Mouse (Mus musculus) intestine, postnatal 0 days (tissue): Measurements from ENCODE around the gene Lta. TPM values are rescaled to one million over a fixed set of nuclear protein-coding genes. Genes with fewer than 3 reads are reported as not detected.

Experiments
- ATAC-seq: fragments of 200-750 bp; cut with Nextera tagmentation; 2 replicates; pipeline ENCODE4 v1.8.0; 2017; ENCODE audit warnings: mild to moderate bottlenecking, moderate TSS enrichment, moderate library complexity
- H3K27ac ChIP-seq: fragments of 300-500 bp; sonication (generic); 2 replicates; pipeline ENCODE4 v1.5.1; 2014; ENCODE audit warnings: mild to moderate bottlenecking, low read depth, low read length, moderate library complexity
- H3K27me3 ChIP-seq: fragments of 300-500 bp; sonication (generic); replicated peaks from 2 replicates; pipeline ENCODE4 v1.6.1; 2014; ENCODE audit warnings: low read length, mixed read lengths; ENCODE audit not compliant: control insufficient read depth, insufficient read depth
- H3K36me3 ChIP-seq: fragments of 300-500 bp; sonication (generic); 2 replicates; pipeline ENCODE4 v1.6.1; 2014; ENCODE audit warnings: mild to moderate bottlenecking, moderate library complexity; ENCODE audit not compliant: control insufficient read depth, insufficient read depth
- H3K4me1 ChIP-seq: fragments of 300-500 bp; sonication (generic); replicated peaks from 2 replicates; pipeline ENCODE4 v1.6.1; 2014; ENCODE audit warnings: antibody characterized with exemption, low read length, mixed read lengths; ENCODE audit not compliant: control insufficient read depth, insufficient read depth
- H3K4me2 ChIP-seq: fragments of 300-500 bp; sonication (generic); replicated peaks from 2 replicates; pipeline ENCODE4 v1.6.1; 2014; ENCODE audit warnings: low read depth, mild to moderate bottlenecking, moderate library complexity
- H3K4me3 ChIP-seq: fragments of 300-500 bp; sonication (generic); 2 replicates; pipeline ENCODE4 v1.5.1; 2014; ENCODE audit warnings: low read depth, low read length
- H3K9ac ChIP-seq: fragments of 300-500 bp; sonication (generic); 2 replicates; pipeline ENCODE4 v1.6.1; 2014; ENCODE audit warnings: mild to moderate bottlenecking, low read depth, low read length
- H3K9me3 ChIP-seq: fragments of 300-500 bp; sonication (generic); 2 replicates; pipeline ENCODE4 v1.6.1; 2016; ENCODE audit warnings: mixed run types; ENCODE audit not compliant: control insufficient read depth
- CTCF ChIP-seq: sonication (generic); IDR thresholded peaks from 2 replicates; pipeline ENCODE4 v1.5.1; 2016; ENCODE audit warnings: low read depth, mild to moderate bottlenecking, control low read depth, antibody characterized with exemption, moderate library complexity
- WGBS: fragments of 180-500 bp; shearing (Covaris S2); extraction: QIAGEN DNeasy Blood & Tissue Kit; methylation state at CpG from one replicate; pipeline ENCODE4 v1.1.7; 2014; 5-methylcytosine and 5-hydroxymethylcytosine counted together
- polyA plus RNA-seq: library from polyadenylated mRNA; unstranded; fragments of >200 nt; fragmentation: Nextera tagmentation; extraction: Ambion mirVana; gene quantifications from 2 replicates; pipeline ENCODE4 v1.2.1, GENCODE M21; 2015

Gene Lta
- polyA plus RNA-seq, 1 experiment from 2014 or later: 0.10 TPM

DNA sequence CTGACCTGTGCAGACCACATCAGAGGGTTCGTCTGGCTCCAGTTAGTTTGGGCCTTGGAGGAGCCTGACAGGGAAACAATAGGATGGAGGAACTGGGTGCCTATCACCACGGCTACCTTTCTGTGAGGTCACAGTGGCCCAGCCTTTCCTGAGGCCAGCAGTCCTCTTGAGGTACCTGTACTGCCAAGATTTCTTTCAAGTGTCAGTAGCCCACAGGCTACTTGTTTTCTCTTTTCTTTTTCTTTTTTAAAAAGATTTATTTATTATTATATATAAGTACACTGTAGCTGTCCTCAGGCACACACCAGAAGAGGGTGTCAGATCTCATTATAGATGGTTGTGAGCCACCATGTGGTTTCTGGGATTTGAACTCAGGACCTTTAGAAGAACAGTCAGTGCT is 29.2 kb downstream of the Lta start, which contains the start of gene Aif1:
Gene Aif1, minus strand, starts transcription at position 101 of the 400 bp plus-strand sequence.
- ATAC-seq: no peak
- Histone ChIP-seq H3K36me3 (no peaks in the 10 kb centered on the region), H3K4me3 (no peak within 1 kb of the TSS), H3K27me3 (no peaks in the 10 kb centered on the region), H3K9ac (no peak within 1 kb of the TSS), H3K9me3 (no peaks in the 10 kb centered on the region), H3K27ac (no peak within 1 kb of the TSS), H3K4me1 (no peaks in the 10 kb centered on the region), H3K4me2 (no peak within 1 kb of the TSS)
- WGBS: 51% methylated on average over 2 of the region's 2 CpGs
- no peak for TF ChIP-seq CTCF

DNA sequence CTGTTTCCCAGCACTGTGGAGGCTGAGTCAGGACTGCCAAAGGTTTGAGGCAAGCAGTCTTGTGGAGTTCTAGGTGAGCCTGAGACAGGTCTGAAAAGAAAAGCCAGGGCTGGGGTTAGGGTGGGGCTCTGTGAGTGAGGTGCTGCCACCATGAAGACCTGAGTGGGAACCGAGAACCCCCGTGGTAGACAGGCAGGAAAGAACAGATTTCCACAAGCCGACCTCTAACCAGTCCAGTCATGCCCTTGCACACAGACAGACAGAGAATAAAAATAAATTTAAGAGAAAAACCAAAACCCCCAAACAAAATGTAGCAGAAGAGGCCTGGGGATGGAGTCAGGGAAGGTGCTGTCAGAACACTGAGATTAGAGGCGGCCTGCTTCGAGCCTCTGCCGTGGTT is 29.8 kb downstream of the Lta start:
- WGBS: 77% methylated on average over 6 of the region's 6 CpGs
- TF ChIP-seq CTCF: no peak
- Histone ChIP-seq H3K27ac (no peak overlapping the region), H3K4me2 (no peak overlapping the region), H3K27me3 (no peaks in the 10 kb centered on the region), H3K9ac (no peak overlapping the region), H3K4me1 (no peaks in the 10 kb centered on the region), H3K36me3 (no peaks in the 10 kb centered on the region), H3K4me3 (no peak overlapping the region), H3K9me3 (no peaks in the 10 kb centered on the region)
- no peak for ATAC-seq

DNA sequence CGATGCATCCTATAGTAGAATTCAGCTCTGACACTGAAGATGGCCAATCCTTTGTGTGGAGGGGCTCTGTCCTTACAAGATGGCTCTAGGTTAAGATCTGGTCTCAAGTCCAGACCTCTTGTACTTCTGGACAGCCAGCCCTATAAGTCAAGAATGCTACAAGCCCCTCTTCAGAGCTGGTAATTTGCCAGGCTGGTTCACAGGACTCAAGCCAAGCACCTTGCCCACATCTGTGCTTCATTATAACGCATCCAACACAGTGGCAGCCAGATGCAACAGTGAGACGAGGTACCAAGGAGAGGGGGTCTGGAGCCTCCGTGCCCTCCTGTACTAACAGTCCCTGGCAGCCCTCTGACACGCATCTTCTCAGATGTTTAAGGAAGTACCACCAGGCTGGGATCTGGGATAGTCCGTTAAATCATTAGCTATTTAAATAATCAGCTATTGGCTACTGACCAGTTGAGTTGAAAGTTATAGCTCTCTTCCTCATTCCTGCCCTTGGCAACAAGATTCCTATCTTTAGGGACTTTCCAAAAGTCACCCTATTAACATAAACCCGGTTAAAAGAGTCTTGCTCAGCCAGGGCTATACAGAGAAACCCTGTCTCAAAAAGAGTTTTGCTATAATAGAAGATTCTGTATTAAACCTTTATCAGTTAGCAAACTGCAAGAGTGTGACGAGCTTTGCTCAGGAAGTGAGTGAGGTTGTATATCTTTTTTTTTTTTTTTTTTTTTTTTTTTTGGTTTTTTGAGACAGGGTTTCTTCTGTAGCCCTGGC is 30.8 kb downstream of the Lta start:
- 43% methylated on average over 8 of the region's 8 CpGs for WGBS
- no peaks in the 10 kb centered on the region for H3K4me1 ChIP-seq
- no peak overlapping the region for H3K4me3 ChIP-seq
- no peak for TF ChIP-seq CTCF
- no peak overlapping the region for H3K4me2 ChIP-seq
- H3K27ac ChIP-seq: no peak overlapping the region
- no peak for ATAC-seq
- H3K9ac ChIP-seq: no peak overlapping the region
- H3K36me3 ChIP-seq: no peaks in the 10 kb centered on the region
- H3K27me3 ChIP-seq: no peaks in the 10 kb centered on the region
- no peaks in the 10 kb centered on the region for H3K9me3 ChIP-seq

DNA sequence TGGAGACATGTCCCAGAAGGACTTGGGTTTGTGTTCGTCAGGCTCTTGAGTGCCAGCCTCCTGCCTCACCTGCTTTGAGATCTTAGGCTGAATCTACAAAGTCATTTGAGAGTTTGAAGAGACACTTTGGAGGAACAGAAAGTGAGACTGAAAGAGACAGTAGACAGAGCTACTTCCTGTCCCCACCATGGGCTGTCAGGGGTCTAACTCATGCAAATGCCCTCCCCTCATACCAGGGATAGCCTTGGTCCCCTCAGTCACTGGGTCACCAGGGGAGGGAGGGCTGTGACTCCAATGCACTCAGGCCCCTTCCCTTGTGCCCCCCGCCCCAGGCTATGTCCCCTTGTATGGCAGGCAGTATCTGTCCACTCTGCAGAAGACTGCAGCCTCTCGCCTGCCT is 31.8 kb downstream of the Lta start:
- no peaks in the 10 kb centered on the region for H3K9me3 ChIP-seq
- ATAC-seq: no peak
- no peak for TF ChIP-seq CTCF

DNA sequence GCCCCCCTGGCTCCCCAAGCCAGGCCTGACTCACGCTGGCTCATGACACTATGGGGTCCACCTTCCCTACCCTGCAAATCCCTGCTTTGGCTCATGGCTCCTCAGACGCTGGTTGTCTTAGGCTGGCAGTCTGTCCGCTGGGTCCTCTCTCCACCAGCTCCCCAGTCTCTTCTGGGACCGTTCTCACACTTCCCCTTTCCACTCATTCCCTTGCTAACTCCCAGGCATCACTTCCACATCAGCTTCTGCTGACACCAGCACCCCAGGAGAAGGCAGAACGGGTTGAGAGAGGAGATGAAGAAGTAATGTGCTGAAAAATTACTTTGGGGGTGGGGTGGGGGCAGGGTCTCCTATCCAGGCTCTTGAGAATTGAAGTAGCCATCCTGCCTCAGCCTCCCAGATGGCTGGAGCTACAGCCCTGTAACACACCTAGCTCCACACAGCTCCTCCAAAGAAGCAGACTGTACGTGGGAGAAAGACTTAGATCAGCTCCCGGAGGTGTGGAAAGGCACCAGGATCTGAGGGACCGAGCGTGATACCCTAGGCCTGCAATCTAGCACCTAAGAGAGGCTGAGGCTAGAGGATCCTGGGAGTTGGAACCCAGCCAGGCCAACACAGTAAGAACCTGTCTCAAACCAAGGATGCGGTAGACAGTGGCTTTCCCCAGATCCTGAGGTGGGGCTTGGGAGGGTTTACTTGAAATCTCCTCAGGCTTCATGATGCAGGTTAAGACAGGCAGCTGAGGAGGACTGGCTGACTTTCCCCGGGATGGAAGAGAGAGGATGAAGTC is 32.5 kb downstream of the Lta start:
- H3K36me3 ChIP-seq: no peaks in the 10 kb centered on the region
- no peak for ATAC-seq
- H3K27ac ChIP-seq: peak overlapping the region; percentile 50; the same call in 1 of the 2 replicates
- H3K4me3 ChIP-seq: no peak overlapping the region
- no peaks in the 10 kb centered on the region for H3K4me1 ChIP-seq
- H3K9ac ChIP-seq: no peak overlapping the region
- no peaks in the 10 kb centered on the region for H3K27me3 ChIP-seq
- H3K9me3 ChIP-seq: no peaks in the 10 kb centered on the region
- 68% methylated on average over 11 of the region's 11 CpGs for WGBS
- no peak overlapping the region for H3K4me2 ChIP-seq
- TF ChIP-seq CTCF: no peak

More for the DNA sequence above, 31.8 kb downstream of the Lta start:
- no peaks in the 10 kb centered on the region for H3K36me3 ChIP-seq
- H3K27ac ChIP-seq: peak overlapping the region; percentile 50
- no peak overlapping the region for H3K9ac ChIP-seq
- no peak overlapping the region for H3K4me3 ChIP-seq
- no peaks in the 10 kb centered on the region for H3K27me3 ChIP-seq
- H3K4me1 ChIP-seq: no peaks in the 10 kb centered on the region
- no peak overlapping the region for H3K4me2 ChIP-seq
- 76% methylated on average over 3 of the region's 3 CpGs for WGBS

DNA sequence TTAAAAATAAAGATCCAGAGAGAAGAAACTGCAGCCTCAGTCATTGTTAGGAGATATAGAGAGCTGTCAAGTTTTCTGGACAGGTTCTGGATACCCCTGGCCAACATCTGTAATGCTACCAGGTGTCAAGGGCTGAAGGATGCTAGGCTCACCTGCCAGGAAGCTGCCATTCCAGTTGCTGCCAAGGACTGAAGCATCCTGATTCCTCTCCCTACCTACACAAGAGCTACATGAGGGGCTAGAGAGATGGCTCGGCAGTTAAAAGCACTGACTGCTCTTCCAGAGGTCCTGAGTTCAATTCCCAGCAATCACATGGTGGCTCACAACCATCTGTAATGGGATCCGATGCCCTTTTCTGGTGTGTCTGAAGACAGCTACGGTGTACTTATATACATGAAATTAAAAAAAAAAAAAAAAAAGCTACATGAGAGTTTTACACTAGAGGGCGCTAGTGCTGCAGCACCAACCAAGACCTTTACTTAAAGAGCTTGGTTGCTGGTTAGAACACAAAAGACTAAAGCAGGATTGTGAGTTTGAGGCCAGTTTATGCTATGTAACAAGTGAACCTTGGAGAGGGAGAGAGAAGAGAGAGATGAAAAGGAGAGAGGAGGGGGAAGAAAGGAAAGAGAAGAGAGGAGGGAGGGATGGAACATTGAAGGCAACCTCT is 36.5 kb downstream of the Lta start:
- no peak for ATAC-seq
- Histone ChIP-seq H3K27me3 (no peaks in the 10 kb centered on the region), H3K4me1 (0 out of 2 replicates have a peak, but pooled peaks cover under 1% of the 10 kb centered on the region), H3K4me3 (no peak overlapping the region), H3K4me2 (no peak overlapping the region), H3K36me3 (no peaks in the 10 kb centered on the region), H3K27ac (no peak overlapping the region), H3K9me3 (no peaks in the 10 kb centered on the region), H3K9ac (no peak overlapping the region)
- TF ChIP-seq CTCF: peak; percentile 85
- WGBS: 14% methylated on average over 4 of the region's 4 CpGs
